Mouse (Mus musculus) midbrain, embryonic 15.5 days (tissue): ENCODE data around the gene Nme7. TPM values are rescaled to one million over a fixed set of nuclear protein-coding genes. Genes with fewer than 3 reads are reported as not detected.

ENCODE experiments used
- ATAC-seq: fragments of 200-750 bp; cut with Nextera tagmentation; replicated peaks from 2 replicates; pipeline ENCODE4 v1.8.0; 2017; ENCODE audit warnings: moderate TSS enrichment
- H3K27ac ChIP-seq: fragments of 300-500 bp; sonication (generic); 2 replicates; pipeline ENCODE4 v1.5.1; 2015; ENCODE audit warnings: mild to moderate bottlenecking, inconsistent platforms
- H3K27me3 ChIP-seq: fragments of 300-500 bp; sonication (generic); replicated peaks from 2 replicates; pipeline ENCODE4 v1.6.1; 2015; ENCODE audit warnings: inconsistent platforms
- H3K36me3 ChIP-seq: fragments of 300-500 bp; sonication (generic); replicated peaks from 2 replicates; pipeline ENCODE4 v1.6.1; 2015; ENCODE audit warnings: inconsistent platforms
- H3K4me1 ChIP-seq: fragments of 300-500 bp; sonication (generic); 2 replicates; pipeline ENCODE4 v1.6.1; 2015; ENCODE audit warnings: inconsistent platforms
- H3K4me2 ChIP-seq: fragments of 300-500 bp; sonication (generic); 2 replicates; pipeline ENCODE4 v1.6.1; 2015; ENCODE audit warnings: inconsistent platforms, mild to moderate bottlenecking, moderate library complexity
- H3K4me3 ChIP-seq: fragments of 300-500 bp; sonication (generic); 2 replicates; pipeline ENCODE4 v1.5.1; 2015; ENCODE audit warnings: mild to moderate bottlenecking, inconsistent platforms
- H3K9ac ChIP-seq: fragments of 300-500 bp; sonication (generic); 2 replicates; pipeline ENCODE4 v1.6.1; 2015; ENCODE audit warnings: mild to moderate bottlenecking, inconsistent platforms
- H3K9me3 ChIP-seq: fragments of 300-500 bp; sonication (generic); 2 replicates; pipeline ENCODE4 v1.6.1; 2016; ENCODE audit warnings: inconsistent platforms
- WGBS: fragments of 180-500 bp; shearing (Covaris S2); methylation state at CpG from one replicate; pipeline ENCODE4 v1.1.7; 2015; ENCODE audit warnings: mixed read lengths; 5-methylcytosine and 5-hydroxymethylcytosine counted together
- polyA plus RNA-seq: library from polyadenylated mRNA; unstranded; fragments of >200 nt; fragmentation: Nextera tagmentation; extraction: Ambion mirVana; gene quantifications from 2 replicates; pipeline ENCODE4 v1.2.1, GENCODE M21; 2015

The Nme7 gene
- polyA plus RNA-seq, 1 experiment from 2014 or later, result 29.6 TPM

- H3K27ac ChIP-seq, result no peak overlapping the region
- H3K4me2 ChIP-seq, result no peak overlapping the region
- ATAC-seq, result no peak
- H3K4me1 ChIP-seq, result no peaks in the 10 kb centered on the region
- no peak overlapping the region for H3K4me3 ChIP-seq
- H3K9me3 ChIP-seq, result no peaks in the 10 kb centered on the region
- H3K36me3 ChIP-seq, result no peaks in the 10 kb centered on the region
- 85% methylated on average over 8 of the region's 8 CpGs for WGBS
- H3K9ac ChIP-seq, result no peak overlapping the region
- H3K27me3 ChIP-seq, result no peaks in the 10 kb centered on the region
These were observed 115.5 kb downstream of the Nme7 start for GRCm38 (mm10) chr1:164419401-164419800.

- Histone ChIP-seq H3K27ac (no peak overlapping the region), H3K27me3 (no peaks in the 10 kb centered on the region)
- ATAC-seq, result no peak
These were observed 116.9 kb downstream of the Nme7 start for GRCm38 (mm10) chr1:164420623-164421354.

DNA sequence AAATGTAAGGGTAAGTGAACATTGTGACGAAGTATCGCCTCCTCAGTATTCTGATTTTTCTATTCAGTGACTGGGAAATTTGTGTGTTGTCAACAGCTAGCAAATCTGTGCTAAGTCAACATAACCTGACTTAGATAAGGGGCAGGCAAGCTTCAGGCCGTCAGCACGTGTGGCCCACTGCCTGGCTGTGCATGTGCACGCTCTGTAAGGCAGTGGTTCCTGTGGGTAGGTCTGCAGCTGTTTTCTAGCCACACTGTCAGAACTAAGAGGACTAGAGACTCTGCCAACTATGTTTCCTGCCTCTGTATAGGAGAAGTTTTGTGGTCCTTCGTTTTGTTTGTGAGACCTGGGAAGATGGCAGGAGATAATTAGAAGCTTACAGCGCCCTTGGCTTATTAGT is 122.3 kb downstream of the Nme7 start:
- Histone ChIP-seq H3K27me3 (no peaks in the 10 kb centered on the region), H3K4me1 (no peaks in the 10 kb centered on the region), H3K4me2 (no peak overlapping the region), H3K9ac (no peak overlapping the region), H3K36me3 (no peaks in the 10 kb centered on the region), H3K27ac (no peak overlapping the region), H3K9me3 (no peaks in the 10 kb centered on the region), H3K4me3 (no peak overlapping the region)
- no peak for ATAC-seq
- 93% methylated on average over 7 of the region's 7 CpGs for WGBS

More at GRCm38 (mm10) chr1:164420623-164421354, 116.9 kb downstream of the Nme7 start:
- H3K9ac ChIP-seq, result no peak overlapping the region
- H3K36me3 ChIP-seq, result no peaks in the 10 kb centered on the region
- no peak overlapping the region for H3K4me2 ChIP-seq
- no peak overlapping the region for H3K4me3 ChIP-seq
- no peaks in the 10 kb centered on the region for H3K4me1 ChIP-seq
- WGBS, result 93% methylated on average over 6 of the region's 6 CpGs
- H3K9me3 ChIP-seq, result no peaks in the 10 kb centered on the region

DNA sequence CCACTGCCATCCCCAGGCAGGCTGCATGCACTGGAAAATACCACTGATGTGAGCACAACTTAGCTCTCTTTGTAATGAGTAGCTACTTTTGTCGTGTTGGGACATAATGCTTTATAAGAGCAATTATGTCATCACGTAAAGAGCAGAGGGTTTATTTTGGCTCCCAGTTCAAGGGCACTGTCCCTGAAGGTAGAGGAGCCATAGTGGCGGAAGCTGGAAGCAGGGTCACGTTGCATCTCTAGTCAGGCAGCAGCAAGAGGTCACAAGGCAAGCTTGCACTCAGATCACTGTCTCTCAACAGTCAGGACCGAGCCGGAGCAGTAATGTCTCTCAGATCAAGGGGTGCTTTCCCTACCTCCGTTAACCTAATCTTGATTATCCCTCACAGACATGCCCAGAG is 123.9 kb downstream of the Nme7 start:
- ATAC-seq, result no peak
- Histone ChIP-seq H3K9ac (no peak overlapping the region), H3K4me3 (no peak overlapping the region), H3K9me3 (no peaks in the 10 kb centered on the region), H3K27me3 (no peaks in the 10 kb centered on the region), H3K4me2 (no peak overlapping the region), H3K27ac (no peak overlapping the region), H3K4me1 (no peaks in the 10 kb centered on the region), H3K36me3 (no peaks in the 10 kb centered on the region)
- WGBS, result 81% methylated on average over 7 of the region's 7 CpGs

DNA sequence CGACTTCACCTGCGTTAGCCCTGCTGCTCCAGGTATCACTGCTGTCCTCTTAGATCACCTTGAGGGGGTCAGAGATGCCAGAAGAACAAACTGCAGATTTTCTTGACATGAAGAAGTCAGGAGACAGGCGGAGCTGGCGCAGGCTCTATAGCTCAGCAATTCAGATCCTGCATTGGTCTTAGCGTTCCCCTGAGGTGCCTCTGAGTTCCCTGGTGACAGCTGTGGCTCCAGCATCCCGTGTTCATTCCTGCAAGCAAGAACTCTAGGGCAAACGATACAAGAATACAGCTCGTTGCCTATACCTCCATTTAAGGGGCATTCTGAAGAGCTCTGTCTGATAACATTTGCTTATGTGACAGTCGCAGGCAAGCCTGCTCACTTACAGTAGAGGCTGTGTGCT is 124.7 kb downstream of the Nme7 start:
- 87% methylated on average over 9 of the region's 9 CpGs for WGBS
- Histone ChIP-seq H3K4me3 (no peak overlapping the region), H3K9me3 (no peaks in the 10 kb centered on the region), H3K36me3 (no peaks in the 10 kb centered on the region), H3K9ac (no peak overlapping the region), H3K4me2 (no peak overlapping the region), H3K27ac (no peak overlapping the region), H3K4me1 (no peaks in the 10 kb centered on the region), H3K27me3 (no peaks in the 10 kb centered on the region)
- no peak for ATAC-seq

GRCm38 (mm10) chr1:164432649-164433048 is 128.7 kb downstream of the Nme7 start:
- 0 out of 2 replicates have a peak, but pooled peaks cover 4% of the 10 kb centered on the region for H3K36me3 ChIP-seq
- no peak for ATAC-seq
- H3K4me1 ChIP-seq, result no peaks in the 10 kb centered on the region
- H3K4me3 ChIP-seq, result no peak overlapping the region
- no peak overlapping the region for H3K9ac ChIP-seq
- no peak overlapping the region for H3K27ac ChIP-seq
- H3K27me3 ChIP-seq, result no peaks in the 10 kb centered on the region
- H3K9me3 ChIP-seq, result no peaks in the 10 kb centered on the region
- no peak overlapping the region for H3K4me2 ChIP-seq
- WGBS, result 76% methylated on average over 5 of the region's 5 CpGs

- Histone ChIP-seq H3K4me1 (no peaks in the 10 kb centered on the region), H3K9me3 (no peaks in the 10 kb centered on the region), H3K9ac (no peak overlapping the region), H3K27me3 (no peaks in the 10 kb centered on the region), H3K27ac (no peak overlapping the region), H3K36me3 (peaks cover 12% of the 10 kb centered on the region; the same call in 1 of the 2 replicates), H3K4me3 (no peak overlapping the region), H3K4me2 (no peak overlapping the region)
- WGBS, result 67% methylated on average over 6 of the region's 6 CpGs
- no peak for ATAC-seq
These were observed 130.1 kb downstream of the Nme7 start for GRCm38 (mm10) chr1:164434049-164434448.

DNA sequence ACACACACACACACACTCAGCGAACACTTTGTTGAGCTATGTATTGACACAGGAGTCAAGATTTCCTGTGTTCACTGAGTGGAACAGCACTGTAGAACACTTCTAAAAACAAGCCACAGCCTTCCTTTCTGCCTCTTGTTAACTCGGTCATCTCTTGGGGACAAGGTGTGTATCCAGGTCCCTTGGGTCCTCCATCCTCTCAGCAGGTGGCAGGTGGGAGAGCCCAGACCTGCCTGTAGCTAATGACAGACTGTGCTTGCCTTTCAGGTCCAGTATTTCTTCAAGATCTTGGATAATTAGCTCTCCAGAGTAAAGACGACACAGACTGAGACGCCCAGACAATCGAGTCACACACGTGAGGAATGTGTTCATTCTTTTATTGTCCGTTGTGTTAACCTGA is 132.8 kb downstream of the Nme7 start:
- Histone ChIP-seq H3K27me3 (no peaks in the 10 kb centered on the region), H3K36me3 (peaks cover 36% of the 10 kb centered on the region), H3K4me2 (no peak overlapping the region), H3K27ac (no peak overlapping the region), H3K9ac (no peak overlapping the region), H3K9me3 (no peaks in the 10 kb centered on the region), H3K4me3 (no peak overlapping the region), H3K4me1 (no peaks in the 10 kb centered on the region)
- 80% methylated on average over 7 of the region's 7 CpGs for WGBS
- no peak for ATAC-seq

GRCm38 (mm10) chr1:164440230-164440629 is 136.3 kb downstream of the Nme7 start:
- no peaks in the 10 kb centered on the region for H3K27me3 ChIP-seq

DNA sequence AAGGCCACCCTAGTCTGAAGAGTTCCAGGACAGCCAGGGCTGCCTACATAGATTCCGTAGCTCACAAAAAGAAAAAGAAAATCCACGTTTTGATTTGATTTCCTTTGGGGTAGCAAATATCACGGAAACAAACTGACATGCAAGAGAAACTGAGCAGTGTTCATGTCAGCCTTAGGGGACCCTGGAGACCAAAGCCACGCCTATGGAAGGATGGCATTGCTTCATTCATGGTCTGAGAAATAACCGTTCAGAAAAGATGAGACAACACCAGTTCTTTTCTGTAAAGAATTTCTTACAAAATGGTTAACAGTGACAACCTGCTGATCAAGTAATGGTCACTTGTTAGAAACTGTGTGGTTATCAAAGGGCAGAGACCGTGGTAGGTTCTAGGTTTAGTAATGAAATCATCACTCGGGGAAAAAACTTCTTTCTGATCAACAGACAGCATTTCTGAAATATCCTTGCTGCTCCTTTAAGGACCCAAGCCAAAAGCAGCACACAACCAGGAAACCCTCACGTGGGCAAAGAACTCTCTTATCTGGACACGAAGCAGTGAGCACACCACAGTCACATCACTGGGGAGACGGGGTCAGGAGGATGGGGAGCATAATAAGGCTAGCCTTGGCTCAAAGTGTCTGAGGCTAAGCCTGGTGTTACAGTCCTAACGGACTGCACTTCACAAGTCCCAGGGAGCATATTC is 136.9 kb downstream of the Nme7 start:
- Histone ChIP-seq H3K4me2 (no peak overlapping the region), H3K9ac (no peak overlapping the region), H3K27me3 (no peaks in the 10 kb centered on the region), H3K4me1 (no peaks in the 10 kb centered on the region), H3K4me3 (no peak overlapping the region), H3K27ac (no peak overlapping the region), H3K36me3 (peaks cover 62% of the 10 kb centered on the region), H3K9me3 (no peaks in the 10 kb centered on the region)
- WGBS, result 86% methylated on average over 11 of the region's 11 CpGs
- ATAC-seq, result no peak

More at GRCm38 (mm10) chr1:164440230-164440629, 136.3 kb downstream of the Nme7 start:
- Histone ChIP-seq H3K9ac (no peak overlapping the region), H3K4me3 (no peak overlapping the region), H3K9me3 (no peaks in the 10 kb centered on the region), H3K36me3 (peaks cover 62% of the 10 kb centered on the region), H3K4me2 (no peak overlapping the region), H3K4me1 (no peaks in the 10 kb centered on the region), H3K27ac (no peak overlapping the region)
- 95% methylated on average over 6 of the region's 6 CpGs for WGBS
- no peak for ATAC-seq

GRCm38 (mm10) chr1:164441408-164441974 is 137.6 kb downstream of the Nme7 start:
- peaks cover 58% of the 10 kb centered on the region for H3K36me3 ChIP-seq
- no peak overlapping the region for H3K4me2 ChIP-seq
- H3K9ac ChIP-seq, result no peak overlapping the region
- H3K4me1 ChIP-seq, result no peaks in the 10 kb centered on the region
- WGBS, result 51% methylated on average over 18 of the region's 18 CpGs
- H3K27me3 ChIP-seq, result no peaks in the 10 kb centered on the region
- H3K9me3 ChIP-seq, result no peaks in the 10 kb centered on the region
- no peak overlapping the region for H3K4me3 ChIP-seq
- H3K27ac ChIP-seq, result no peak overlapping the region
- ATAC-seq, result no peak

GRCm38 (mm10) chr1:164445620-164446162 is 141.8 kb downstream of the Nme7 start:
- no peaks in the 10 kb centered on the region for H3K4me1 ChIP-seq
- H3K9ac ChIP-seq, result no peak overlapping the region
- H3K4me2 ChIP-seq, result no peak overlapping the region
- no peak for ATAC-seq
- H3K27ac ChIP-seq, result no peak overlapping the region
- 76% methylated on average over 5 of the region's 5 CpGs for WGBS
- H3K4me3 ChIP-seq, result no peak overlapping the region
- H3K36me3 ChIP-seq, result peaks cover 42% of the 10 kb centered on the region
- H3K9me3 ChIP-seq, result no peaks in the 10 kb centered on the region
- no peaks in the 10 kb centered on the region for H3K27me3 ChIP-seq
